Mouse (Mus musculus): ENCODE data around the gene Nmt2.

- peak; percentile 80 for TF ChIP-seq CTCF (IDR thresholded peaks at IDR 0.05)
- TF ChIP-seq EP300 (IDR thresholded peaks at IDR 0.05; ENCODE audit: insufficient read depth, low read depth, low read length) = no peak
- no peak for TF ChIP-seq POLR2A (IDR thresholded peaks at IDR 0.05; ENCODE audit: insufficient read depth, low read depth, low read length)
Observed at GRCm38 (mm10) chr2:3348919-3349318, 64.9 kb downstream of the Nmt2 start.
